Mouse (Mus musculus) fibroblast of lung, adult 2 months (primary cell): Measurements from ENCODE around the gene Kif18b.

Experiments used
- DNase-seq: peaks from one replicate; pipeline ENCODE4 v3.0.0-alpha.2; 2011; ENCODE audit warnings: low read depth

The Kif18b gene

DNA sequence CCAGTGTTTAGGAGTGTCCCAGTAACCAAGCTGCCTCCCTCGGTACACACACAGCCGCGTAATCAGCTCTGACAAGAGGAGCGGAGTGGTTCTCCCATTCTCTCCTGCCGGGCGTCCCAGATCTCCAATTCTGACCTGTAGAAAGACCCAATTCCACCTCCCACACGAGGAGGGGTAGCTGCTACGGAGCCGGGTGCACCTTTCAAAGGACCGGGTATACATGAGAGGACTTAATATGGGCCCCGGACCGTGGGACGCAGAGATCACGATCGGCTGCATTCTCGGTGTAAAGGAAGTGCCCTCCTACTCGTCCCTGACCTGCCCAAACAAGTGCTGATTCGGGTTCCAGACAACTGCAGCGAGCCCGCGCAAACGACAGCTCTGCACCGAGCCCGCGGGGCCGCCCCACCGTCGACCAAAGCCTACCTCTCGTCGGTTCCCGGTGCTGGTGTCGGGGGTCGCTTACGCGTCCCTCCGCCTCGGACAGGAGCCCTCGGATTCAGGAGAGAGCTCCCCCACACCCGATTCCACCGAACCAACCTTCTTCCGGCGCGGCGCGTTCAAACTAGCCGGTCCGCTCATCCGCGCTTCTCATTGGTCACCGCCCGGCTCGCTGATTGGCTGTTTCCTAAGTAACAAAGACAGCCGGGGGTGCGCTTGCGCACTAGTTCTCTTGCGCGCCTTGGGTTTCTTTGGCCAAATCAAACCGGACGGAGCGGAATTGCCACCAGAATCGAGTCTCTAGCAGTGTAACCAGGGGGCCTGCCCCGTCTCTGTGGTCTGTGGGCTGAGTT, at the start of gene Kif18b:
Gene Kif18b, minus strand, starts transcription at position 568 of the 794 bp plus-strand sequence.
- peak; percentile 80 for DNase-seq

- no peak for DNase-seq
These were observed 47.4 kb upstream of the Kif18b start for GRCm38 (mm10) chr11:102972326-102972725.

DNA sequence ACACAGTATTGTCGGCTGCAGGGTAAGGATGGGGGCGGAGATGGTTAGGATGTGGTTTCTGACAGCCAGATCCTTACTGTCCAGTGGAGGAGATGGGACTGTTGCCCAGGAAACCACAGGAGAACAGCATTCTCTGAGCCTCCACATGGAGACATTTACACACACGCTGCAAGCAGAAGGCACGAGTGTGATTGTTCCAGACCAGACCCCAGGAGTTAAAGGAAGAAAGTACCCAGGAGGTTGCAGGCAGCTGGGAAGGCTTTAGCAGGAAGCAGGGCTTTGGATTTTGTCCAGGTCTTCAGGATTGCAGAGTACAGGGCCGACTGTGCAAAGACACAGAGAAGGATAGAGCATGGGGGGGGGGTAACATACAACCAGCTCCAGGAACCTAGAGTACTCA, 46.7 kb upstream of the Kif18b start:
- DNase-seq: no peak

GRCm38 (mm10) chr11:102964547-102965091, 39.7 kb upstream of the Kif18b start:
- DNase-seq: no peak

DNA sequence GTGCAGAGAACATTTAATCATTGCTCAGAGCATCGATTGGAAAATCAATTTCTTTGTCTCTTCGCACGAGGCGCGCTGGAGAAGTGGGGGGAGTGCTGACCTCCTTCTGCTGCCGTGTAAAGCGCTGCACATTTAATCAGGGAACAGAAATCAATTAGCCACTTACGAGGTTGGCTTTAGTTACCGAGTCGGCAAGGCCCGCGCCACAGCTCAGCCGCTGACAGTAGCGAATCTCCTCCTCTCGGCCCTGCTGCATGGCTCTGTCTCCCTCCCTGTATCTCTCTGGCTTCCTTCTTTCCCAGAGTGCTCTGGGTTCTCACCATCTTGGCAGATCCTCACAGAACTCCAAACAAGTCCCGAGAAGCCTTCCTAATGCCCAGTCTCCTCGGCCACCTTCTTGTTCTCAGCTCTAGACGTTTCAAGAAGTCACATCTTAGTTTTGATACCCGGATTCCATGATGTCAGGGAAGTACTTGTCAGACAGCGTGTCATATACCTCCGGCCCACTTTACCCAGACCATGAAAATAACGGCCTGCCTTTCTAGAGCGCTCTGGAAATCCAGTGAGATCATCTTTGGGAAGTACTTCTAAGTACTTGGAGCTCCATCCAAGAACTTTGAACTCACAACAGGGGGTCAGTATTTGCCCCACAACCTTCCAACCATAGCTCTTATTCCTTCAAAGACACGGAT, 39.1 kb upstream of the Kif18b start:
- DNase-seq: no peak

- DNase-seq: no peak
These were observed 38.4 kb upstream of the Kif18b start for GRCm38 (mm10) chr11:102963246-102963854.

DNA sequence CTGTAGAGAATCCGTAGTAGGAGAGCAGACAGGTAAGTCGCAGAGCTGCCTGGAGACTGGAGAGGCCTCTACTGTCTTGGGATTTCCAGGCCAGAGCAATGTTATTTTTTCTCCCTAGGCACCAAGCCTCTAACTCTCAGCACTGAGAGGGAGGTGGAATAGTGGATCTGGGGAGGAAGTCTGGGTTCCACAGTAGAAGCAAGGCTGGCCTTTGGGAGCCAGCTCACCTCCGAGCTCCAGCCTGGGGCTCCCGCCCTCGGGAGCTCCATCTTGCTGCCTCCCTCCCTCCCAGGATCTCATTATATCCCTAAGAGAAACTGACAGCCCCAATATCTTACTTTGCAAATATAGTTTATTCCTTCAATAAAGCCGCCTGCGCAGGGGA, 37.9 kb upstream of the Kif18b start:
- DNase-seq: no peak

DNA sequence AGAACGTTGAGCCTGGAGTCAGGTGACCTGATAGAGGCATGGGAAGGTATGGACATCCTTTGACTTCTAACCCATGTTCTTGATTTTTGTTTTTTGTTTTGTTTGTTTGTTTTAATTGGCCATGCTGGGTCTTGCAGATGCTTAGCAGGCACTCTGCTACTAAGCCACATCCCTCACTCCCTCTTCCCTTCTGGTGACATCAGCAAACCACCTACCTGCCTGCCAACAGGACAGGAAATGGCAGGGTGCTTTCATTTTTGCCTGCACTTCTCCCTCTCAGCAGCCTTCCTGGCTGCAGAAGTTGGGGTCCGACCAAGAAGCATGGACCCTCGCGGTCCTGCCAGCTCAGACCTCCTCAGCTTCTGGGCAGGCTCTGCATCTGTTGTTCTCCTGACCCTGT, 36.2 kb upstream of the Kif18b start:
- DNase-seq: no peak

GRCm38 (mm10) chr11:102958870-102959269, 33.9 kb upstream of the Kif18b start:
- DNase-seq: no peak

GRCm38 (mm10) chr11:102958431-102958830, 33.5 kb upstream of the Kif18b start:
- no peak for DNase-seq

DNA sequence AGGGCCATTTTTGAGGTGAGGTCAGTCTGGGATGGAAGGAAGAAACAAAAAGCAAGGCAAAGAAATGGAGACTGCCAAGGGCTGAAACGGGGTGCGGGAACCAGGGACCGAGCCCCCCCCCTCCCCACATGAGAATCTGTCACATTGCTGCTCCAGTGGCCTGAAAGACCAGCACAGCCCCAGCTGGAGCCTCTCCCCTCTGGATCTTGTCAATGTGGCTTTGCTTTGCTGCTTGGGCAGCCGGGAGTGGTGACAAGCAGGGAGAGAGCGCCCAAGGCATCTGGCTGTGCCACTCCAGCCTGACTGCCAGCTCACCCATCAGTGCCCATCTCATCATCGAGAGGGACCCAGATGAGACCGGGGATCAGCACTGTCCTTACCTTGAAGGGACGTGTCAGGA, 32.8 kb upstream of the Kif18b start:
- DNase-seq: no peak

- DNase-seq: no peak
These were observed 32.2 kb upstream of the Kif18b start for GRCm38 (mm10) chr11:102956962-102957614.

GRCm38 (mm10) chr11:102952922-102953321, 28.0 kb upstream of the Kif18b start:
- no peak for DNase-seq

- no peak for DNase-seq
These were observed 23.4 kb upstream of the Kif18b start for GRCm38 (mm10) chr11:102948043-102948961.

DNA sequence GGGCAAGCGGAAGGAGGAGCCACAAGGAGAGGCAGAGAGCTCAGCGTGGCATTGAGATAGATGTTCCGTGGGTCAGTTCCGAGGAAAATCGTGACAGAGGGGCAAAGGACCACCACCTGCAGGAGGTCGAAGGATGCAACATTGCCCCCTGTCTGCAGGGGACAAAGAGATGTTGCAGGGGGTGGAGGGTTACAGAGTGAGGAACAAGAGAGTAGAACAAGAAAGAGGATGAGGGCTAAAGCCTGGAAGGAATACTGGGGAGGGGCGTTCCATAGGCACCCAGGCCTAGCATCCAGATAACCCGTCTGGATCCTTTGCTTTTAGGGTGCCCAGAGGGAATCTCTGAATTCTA, 22.0 kb upstream of the Kif18b start:
- DNase-seq: no peak

DNA sequence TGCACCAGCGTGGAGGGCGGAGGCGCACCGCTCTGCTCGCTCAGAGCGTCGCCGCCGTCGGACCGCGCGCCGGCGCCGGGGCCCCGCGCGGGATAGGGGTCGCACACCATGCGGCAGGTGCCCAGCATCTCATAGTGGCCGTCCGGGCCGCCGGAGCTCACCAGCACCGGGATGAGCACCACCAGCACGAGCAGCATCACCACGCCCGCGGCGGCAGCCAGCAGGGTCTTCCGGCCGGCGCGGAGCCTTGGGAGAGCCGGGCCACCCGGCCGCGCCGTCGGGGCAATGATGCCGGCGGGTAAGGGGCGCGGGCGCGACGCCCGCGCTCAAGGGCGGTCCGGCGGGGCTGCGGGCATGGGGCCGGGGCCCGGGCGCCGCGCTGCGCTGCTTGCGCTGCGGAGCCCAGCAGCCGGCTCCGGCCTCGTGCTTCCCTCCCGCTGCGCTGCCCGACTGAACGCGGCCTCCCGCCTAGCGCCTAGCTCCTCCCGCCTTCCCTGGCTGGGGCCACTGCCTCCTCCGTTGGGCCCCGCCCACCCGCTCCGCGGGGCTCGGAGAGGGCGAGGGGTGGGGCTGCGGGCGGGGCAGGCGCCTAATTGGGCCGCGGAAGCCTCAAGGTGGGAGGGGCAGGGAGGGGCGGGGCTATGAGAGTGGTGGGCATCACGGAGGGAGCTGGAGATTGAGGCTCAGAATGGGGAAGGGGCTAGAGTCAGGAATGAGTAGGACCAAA, 21.5 kb upstream of the Kif18b start, which contains the start of gene C1ql1:
Gene C1ql1, minus strand, starts transcription at position 424 of the 727 bp plus-strand sequence.
- peak; percentile 30 for DNase-seq

- no peak for DNase-seq
These were observed 20.7 kb upstream of the Kif18b start for GRCm38 (mm10) chr11:102945306-102946264.

GRCm38 (mm10) chr11:102941236-102941635, 16.3 kb upstream of the Kif18b start:
- no peak for DNase-seq

- no peak for DNase-seq
These were observed 14.2 kb upstream of the Kif18b start for GRCm38 (mm10) chr11:102939024-102939675.
